Mouse (Mus musculus) forelimb bud, embryonic 11.5 days (tissue): ENCODE measurements at regions not wholly inside any gene's neighbourhood (a gene's known extent, or its start where the extent isn't known, plus 50 kb on each side); places are given as distances from the start of the nearest gene placed in this dataset.
A peak's percentile ranks its signal among the peaks of the same experiment; 100 is the strongest.

Experiments
- DNase-seq: peaks from one replicate; pipeline ENCODE4 v3.0.0-alpha.2; 2012; ENCODE audit warnings: low read depth, low spot score

DNA sequence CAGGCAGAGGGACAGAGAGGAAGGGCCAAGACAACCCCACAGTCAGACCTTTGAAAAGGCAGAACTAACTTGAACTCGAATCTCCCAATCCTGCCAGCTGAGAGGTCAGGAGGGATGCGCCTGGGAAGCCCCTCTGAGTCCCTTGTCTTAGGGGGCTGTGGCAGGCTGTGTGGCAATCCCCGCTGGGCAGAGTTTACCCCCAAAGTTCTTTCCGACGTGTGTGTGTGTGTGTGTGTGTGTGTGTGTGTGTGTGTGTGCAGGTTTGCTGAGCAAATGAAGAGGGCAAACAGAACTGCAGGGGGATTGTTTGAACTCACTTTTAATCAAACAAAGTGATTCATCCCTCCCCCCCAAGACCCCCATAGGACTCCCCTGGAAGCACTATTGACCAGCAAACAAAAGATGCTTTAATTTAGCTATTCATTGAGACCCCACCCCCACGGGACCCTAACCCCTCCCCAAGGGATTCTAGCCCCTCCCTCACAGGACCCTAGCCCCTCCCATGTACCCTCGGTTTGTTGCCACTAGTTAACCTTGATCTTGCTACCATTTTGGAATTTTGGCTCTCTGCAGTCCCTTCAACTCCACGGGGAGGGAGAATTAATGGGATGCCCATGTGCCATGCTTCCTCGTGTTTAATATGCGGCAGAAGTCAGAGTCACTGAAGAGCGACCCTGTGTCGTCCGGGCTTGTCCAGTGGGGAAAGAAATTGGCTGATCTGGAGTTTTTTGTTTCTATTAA, 143.4 kb upstream of the Gli2 start:
- no peak for DNase-seq

DNA sequence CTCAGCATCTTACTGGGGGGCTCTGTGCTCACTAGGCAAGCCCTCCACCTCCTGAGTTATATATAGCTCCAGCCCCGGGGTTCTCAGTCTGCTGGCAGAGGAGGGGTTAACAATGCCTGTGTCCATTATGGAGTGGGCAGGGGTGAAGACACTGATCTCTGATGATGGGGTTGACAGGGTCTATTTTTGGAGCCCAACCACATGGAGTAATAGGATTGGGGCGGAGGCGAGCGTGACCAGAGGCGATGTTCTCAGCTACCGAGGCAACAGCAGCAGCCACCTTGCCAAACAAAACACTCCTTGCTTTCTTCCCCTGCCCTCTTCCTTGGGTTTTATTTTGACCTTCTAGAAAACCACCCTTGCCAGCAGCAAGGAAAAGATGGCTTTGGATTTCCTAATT, 141.1 kb upstream of the Gli2 start:
- no peak for DNase-seq

DNA sequence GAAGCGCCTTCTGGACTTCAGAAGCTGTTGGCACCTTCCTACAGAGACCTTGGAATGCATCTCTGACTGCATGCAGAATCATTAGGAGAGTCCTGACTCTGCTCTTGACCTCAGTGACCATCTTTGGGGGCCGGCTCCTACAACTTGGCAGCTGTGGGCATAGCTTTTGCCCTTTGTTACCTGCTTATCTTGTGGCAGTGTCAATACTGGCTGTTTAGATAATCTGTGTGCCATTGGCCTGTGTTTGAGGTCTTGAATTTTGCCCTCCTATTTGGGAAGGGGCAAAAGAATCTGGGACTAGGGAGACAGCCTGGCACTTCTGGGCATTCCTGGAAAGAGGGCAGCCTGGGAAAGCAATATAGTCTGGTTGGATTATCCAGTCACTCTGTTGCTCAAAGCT, 137.8 kb upstream of the Gli2 start:
- DNase-seq, result no peak

DNA sequence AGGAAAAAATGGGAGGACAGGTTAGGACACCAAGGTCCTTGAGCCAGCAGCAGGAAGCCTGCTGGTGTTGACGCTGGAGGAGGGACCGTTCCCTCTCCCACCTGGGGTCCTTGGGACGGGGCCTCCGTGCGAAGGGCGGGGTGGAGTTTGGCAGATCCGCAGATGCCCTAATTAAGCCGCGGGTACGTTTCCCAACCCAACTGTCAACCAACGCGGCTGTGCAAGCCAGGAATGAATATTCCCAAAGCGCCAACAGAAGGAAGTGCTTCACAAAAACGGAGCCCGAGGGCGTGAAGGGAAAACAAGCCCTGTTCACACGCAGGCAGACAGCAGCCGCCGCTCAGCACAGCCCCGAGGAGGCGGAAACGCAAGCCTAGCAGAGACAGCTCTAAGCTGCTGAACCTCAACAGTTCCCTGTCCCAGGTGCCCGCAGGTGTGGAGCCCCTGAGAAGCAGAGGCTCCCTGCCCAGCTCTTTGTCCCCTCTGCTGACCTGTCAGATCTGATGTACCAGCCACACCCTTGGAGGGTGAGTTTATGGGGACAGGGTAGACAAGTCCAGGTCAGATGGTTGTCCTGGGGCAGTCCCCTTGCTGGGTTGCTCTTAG, 136.1 kb upstream of the Gli2 start:
- peak; percentile 21 for DNase-seq

DNA sequence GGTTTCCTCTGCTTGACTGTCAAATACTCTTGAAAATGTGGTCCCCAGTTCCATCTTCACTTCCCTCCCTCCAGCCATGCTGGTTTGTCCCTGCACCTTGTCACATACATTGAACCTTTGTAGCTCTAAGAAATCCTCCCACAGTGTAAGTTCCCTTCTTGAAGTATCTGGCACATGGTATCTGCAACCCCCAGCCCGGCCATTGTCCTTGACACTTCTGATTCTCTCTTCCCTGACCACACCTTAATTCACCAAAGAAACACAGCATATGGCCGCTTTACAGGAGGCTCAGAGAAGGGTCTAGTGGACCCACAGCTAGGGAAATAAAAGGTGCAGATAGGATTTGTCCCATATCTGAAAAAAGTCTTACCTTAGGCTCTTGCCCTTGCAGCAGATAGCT, 133.9 kb upstream of the Gli2 start:
- DNase-seq, result no peak

DNA sequence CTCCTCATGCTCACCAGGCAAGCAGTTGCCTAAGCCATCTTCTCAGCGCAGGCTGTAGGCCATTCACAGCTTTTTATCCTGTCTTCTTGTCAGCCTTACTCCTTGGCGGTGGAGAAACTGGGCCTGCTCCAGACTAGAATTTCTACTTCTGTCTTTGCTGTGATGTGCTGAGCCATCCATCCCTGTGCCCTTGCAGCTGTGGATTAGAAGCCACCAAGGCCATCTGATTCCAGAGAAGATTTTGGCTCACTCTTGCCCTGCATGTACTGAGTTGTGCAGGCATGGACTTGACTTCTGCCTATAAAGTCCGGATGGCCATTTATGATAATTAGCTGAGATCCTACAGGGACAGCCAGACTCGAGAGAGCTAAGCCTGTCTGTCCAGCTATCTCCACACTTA, 133.4 kb upstream of the Gli2 start:
- no peak for DNase-seq

DNA sequence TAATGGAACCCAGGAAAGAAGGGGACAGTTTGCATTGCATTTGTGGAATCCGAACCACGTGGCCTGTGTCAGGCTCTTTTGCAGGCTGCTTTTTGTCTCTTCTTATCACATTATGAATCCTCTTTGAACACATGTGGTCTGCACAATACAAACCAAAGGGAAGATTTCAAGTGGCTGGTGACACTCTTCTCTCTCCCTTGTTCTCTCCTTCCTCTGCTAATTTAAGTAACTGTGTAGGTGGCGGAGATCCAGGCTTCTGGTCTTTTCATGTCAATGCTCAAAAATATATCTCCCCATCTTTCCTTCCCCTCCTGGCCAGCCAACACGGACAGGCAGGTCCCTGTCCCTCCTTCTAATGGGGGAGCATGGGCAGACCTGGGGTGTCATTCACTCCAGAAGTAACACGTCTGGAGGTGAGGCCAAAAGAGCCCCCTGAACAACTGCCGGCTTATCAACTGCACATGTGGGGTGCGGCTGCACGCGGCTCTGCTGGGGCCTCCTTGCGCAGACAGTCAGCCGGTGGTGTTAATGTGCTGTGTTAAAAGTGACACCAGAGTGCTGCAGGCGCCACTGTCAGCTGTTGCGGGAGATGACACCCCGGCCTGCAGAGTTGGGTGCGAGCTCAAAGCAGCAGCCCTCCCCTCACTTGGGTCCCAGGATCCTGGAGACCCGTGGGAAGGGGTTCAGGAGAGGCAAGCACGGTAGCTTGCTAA, 130.3 kb upstream of the Gli2 start:
- DNase-seq, result no peak

DNA sequence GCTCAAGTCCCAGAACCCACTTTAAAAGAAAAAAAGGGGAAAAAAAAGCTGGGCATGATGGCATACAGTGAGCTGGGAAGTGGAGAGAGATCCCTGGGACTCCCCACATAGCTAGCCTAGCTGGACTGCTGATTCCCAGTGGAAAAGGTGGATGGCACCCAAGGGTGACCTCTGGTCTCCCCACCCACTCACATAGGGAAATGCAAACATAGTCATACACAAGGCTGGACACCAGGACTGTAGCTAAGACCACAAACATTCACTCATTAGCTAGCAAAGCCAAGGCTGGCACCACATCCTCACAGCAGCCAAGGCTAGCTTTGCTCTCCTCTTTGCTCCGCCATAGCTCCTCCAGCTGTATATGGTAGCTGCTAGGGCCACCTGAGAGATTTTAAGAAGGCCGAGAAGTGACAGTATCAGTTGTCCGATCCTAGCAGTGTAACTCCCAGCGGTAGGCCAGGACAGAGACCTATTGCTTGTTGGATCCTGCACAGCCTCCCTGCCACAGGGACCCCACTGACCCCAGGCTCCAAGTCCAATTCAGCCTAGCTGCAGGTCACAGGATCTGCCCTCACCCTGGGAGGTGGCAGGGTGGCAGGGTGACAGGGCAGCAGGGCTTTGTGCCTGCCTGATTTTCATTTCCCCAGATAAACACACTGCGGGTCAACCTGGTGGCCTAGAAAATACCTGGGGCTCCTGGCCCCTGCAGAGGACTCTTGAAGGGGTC, 119.8 kb upstream of the Gli2 start:
- DNase-seq, result no peak

DNA sequence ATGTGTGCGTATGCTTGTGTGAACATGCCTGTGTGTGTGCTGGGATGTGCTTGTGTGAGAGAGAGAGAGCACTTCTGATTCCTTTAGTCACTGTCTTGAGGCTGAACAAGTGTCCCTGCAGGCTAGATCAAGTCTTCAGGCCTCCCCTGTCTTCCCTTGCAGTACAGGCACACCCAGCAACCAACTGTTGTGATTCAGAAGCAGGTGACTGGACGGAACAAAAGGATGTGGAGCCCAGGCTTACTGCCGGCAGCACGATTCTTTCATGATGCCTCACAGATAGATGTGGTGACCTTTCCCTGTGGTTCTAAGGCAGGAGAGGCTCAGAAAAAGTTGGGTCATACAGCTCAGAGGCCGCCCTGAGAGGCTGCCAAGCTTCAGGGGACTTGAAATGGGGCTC, 114.0 kb upstream of the Gli2 start:
- no peak for DNase-seq

DNA sequence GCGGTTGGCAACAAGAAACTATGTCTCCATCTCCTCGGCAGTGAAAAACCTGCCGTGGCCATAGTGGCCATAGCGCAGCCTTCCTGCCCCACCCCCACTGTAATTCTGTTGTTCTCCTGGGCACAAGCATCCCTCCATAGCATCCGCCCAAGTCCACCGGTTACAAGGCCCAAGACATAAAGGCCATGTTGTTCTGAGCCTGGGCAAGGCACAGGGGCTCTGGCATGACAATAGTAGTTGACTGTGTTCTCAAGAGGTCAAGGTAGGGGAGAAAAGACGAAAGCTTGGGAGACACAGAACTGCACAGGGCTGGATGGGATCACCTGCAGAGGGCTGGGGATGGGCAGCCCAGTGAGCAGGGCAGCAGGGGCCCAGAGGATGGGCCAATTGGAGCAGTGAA, 112.9 kb upstream of the Gli2 start:
- DNase-seq, result no peak

DNA sequence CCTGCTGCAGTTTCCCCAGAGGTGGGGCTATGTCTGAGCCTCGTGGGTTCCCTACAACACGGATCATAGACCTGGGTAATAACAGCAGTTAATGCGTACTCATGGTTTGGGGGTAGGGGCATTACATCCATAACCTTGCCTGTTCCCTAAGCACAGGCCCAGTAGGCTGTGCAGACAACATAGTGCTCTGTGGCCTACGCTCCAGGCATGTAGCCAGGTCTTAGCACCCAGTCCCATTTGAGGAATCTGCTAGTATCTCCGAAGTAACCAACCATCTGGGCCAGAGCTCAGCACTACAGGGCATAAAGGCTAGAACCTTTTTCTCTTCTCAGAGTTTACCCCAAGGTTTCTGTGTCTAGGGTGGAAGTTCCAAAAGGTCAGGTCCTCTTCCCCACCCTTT, 111.4 kb upstream of the Gli2 start:
- DNase-seq, result no peak

DNA sequence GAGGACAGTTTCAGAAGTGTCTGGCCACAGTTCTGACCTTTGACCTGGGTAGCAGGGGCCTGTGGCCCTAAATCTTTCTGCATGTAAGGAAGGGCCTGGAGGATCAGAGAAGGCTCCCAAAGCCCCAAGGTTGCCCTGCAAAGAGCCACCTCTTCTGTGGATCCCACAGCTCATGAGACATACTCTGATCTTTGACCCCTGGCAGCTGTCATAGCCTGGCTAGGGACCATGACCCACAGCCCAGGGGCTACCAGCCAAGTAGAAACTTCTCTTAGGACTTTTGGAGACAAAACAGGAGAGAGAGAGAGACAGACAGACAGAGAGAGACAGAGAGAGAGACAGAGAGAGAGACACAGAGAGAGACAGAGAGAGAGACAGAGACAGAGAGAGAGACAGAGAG, 110.4 kb upstream of the Gli2 start:
- DNase-seq, result no peak

DNA sequence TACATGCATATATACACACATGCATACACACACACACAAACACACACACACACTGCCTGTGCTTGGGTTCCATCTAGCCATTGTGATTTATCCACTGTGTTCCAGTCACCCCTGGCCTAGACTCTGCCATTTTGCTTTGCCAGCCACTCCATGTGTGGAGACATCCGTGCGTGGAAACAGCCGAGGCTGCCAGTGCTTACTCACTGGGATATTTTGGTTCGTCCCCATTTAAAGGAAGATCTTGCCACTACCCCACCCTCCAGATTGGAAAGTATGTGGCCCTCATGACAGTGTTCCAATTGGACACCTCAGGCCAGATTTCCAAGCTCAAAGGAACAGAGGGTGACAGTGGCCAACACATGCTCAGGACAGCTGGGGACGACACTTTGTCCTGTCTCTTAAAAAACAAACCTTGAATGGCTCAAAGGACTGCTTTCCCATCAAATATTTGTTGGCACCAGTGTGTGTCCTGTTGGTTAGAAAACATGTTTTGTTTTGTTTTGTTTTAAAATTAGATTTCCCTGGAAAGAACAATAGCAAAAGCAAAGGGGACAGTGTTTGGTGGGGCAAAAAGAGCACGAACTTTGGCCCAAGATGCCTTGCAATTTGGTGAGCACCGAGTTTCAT, 109.8 kb upstream of the Gli2 start:
- no peak for DNase-seq

DNA sequence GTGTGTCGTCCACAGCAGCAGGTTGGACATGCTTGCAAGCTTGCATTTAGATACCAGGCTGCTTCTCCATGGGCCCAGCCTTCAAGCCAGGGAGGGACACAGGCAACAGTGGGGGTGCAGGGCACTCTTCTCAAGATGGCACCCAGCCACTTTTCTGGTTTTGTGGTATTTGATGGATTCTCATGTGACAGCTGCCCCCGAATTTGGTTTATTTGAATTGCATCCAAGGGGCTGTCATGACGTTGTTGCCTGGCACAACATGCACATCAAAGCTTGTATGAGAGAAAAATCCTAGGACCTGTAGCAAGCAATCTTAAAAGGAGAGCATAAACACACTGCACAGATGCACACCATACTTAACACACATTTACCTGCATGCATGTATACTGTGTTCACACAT, 108.3 kb upstream of the Gli2 start:
- no peak for DNase-seq

DNA sequence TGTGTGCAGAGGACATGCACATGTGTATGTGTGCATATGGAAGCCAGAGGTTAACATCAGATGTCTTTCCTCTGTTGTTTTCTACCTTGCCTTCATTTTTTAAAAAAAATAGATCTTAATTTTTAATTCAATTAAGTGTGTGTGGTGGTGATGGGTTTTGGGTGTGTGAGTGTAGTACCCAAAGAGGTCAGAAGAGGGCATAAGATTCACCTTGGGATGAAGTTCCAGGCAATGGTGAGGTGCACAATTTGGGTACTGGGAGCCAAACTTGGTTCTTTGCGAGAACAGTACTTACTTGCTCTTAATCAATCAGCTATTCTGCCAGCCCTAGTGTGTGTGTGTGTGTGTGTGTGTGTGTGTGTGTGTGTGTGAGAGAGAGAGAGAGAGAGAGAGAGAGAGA, 106.9 kb upstream of the Gli2 start:
- DNase-seq, result no peak

DNA sequence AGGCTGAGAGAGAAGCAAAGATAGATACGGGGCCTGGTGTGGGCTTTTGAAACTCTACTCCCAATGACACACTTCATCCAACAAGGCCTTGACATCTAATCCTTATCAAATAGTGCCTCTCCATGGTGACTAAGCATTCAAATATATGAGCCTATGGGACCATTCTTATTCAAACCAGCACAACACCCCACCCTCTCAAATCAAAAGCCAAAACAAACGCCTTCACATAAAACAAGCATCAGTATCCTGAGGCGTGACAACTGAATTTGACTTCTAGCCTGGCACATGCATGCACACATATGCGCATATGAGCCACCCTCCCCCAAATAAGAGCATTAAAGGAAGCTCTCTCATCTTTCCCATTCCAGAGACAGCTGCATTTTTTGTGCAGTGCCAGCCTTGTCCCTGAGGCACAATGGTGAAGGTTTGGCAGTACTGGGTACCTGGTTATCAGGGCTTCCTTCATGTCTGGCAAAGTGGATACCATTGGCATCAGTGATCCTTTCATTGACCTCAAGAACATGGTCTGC, 103.8 kb upstream of the Gli2 start:
- DNase-seq, result no peak

DNA sequence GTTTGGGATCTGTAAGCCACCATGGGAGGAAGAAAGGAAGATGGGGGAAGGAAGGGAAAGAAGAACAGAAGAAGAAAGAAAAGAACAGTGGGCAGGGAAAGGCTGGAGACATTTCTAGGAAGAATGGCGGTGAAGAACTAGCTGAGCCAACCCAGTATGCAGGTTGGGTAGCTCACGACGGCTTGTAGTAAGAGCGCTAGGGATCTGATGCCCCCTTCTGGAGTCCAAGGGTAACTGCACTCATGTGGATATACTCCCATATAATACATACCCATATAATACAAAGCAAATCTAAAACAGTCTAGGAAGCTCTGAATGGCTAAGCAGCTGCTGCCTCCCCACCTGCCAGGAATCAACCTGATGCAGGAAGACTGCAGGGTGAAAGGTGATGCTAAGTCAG, 100.2 kb upstream of the Gli2 start:
- no peak for DNase-seq

DNA sequence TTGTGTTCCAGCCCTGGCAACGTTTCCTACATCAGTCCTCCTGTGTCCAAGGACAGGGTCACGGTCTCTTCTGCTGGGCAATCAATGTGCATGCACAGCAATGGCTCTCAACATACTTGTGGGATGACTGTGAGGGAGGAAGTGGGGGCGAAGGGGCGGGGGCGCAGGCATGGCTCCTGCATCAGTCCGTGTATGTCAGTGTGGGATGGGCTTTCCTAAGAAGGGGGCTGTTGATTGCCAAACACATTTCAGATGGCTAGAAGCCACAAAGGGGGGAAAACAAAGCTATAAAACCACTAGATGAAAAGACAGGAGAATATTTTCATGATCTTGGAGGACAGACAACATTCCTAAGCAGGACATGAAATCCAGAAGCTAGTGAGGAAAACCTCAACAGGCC, 99.4 kb upstream of the Gli2 start:
- no peak for DNase-seq

DNA sequence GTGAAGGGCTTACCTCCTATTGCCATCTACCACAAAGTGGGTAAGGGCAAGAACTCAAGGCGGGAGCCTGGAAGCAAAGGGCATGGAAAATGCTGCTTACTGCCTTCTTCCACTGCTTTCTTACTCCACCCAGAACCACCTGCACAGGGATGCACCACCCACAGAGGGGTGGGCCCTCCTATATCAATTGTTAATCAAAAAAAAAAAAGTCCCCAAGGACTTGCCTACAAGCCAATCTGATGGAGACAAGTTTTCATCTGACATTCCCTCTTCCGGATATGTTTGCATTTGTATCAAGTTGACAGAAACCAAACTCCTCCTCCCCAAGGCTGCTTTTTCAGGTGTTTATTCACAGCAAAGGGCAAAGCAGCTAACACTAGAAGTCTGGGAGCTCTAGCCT, 94.1 kb upstream of the Gli2 start:
- DNase-seq, result no peak

DNA sequence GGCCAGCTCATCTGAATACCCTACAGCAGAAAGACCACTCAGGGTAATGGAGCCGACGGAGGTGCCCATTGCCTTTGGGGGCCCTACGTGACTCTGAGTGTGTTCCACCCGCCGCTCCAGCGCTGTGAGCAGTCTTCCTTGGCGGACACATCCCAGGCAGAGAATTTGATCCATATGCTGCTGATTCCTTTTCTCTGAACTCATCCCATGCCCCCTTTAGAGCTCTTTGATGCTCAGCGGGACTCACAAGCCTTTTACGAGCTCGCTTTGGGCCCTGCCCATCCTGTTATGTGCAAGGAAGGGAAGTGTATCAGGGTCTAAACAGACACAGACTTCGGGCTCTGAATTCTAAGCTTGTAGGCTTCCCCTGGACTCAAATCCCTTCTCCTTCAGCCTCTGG, 90.4 kb upstream of the Gli2 start:
- DNase-seq, result no peak

DNA sequence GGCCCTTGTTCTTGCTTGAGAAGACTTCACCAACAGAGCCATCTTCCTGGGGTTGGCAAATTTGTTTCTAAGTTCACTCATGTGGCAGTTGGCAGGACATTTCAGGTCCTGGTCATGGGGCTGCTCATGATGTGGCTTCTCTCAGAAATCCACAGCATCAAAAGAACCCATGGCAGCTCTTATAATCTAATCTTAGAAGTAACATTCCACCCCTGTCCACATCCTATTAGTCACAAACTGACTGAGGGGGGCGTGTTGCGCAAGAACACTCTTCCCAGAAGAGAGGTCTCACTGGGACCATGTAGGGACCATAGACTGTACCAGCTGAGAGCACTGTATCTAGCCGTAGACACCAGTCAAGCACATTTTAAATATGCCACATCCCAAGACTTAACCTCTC, 75.6 kb upstream of the Gli2 start:
- DNase-seq, result no peak

DNA sequence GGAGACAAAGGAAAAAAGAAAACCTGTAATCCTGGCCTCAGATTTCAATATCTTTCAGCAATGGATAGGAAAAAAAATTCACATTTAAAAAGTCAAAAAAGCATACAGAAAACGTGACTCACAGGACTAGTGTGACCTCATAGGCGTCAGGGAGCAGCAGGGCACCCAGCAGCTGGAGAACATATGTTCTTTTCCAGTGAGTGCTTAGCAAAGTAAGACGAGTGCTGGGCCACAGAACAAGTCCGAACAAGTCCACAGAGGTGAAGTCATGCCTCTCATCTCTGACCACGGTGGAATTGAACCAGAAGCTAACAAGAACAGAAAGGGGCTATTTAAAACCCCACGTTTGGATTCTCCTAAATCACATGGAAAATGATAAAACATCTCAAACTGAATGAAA, 72.1 kb upstream of the Gli2 start:
- peak; percentile 4 for DNase-seq
